Mouse (Mus musculus) thymus, postnatal 0 days (tissue): ENCODE measurements around the gene Fam228b. TPM values are rescaled to one million over a fixed set of nuclear protein-coding genes. Genes with fewer than 3 reads are reported as not detected.
"Not testable (repeated sequence)": the region's sequence is repeated elsewhere in the genome, so short reads cannot be mapped to it uniquely, and the experiment has no call there.

Experiments used
- DNase-seq: peaks from one replicate; pipeline ENCODE4 v3.0.0-alpha.2; 2015; ENCODE audit warnings: low spot score
- polyA plus RNA-seq: library from polyadenylated mRNA; unstranded; fragments of >200 nt; fragmentation: Nextera tagmentation; extraction: Ambion mirVana; gene quantifications from 2 replicates; pipeline ENCODE4 v1.2.1, GENCODE M21; 2015

Fam228b gene
- polyA plus RNA-seq, result 2.4 and 3.6 TPM in 2 replicates

DNA sequence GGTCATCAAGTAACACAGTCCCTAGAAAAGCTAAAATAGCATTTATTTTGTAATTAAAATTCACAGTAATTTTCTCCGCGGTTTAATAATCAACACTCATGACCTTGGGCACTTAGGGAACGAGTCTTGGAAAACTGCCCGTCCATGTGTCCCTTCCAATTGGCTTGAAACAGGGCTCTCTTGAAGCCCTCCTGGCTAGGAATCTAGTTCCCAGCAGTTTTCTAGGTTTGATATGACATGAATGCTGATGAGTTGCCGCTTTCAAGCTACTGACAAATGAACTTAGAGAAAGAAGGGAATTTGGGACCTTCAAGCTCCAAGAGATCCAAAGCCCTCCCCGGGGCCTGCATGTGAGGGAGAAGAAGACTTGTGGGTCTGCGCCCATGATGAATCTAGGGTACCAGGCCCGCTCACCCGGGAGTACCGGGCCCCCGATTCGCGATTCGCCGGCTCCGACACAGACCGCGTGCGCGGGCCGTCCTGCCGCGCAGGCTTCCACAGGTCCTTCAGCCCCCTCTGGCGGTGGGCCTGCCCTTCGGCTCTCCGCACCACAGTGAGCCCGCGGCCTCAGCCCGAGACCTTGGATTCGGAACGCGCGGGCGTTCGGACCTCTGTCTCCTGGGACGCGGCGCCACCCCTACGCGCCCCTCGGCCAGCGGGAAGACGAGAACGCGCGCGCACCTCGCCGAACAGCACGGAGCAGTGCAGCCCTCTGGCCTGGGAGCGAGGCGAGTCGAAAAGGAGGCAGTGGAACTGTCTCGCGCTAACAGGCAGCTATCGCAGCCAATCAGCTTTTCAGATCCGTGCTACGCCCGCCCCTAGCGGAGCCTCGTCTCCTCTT, at the start of gene Fam228b, which contains the start of gene Pfn4:
Fam228b (minus strand) TSS at position 776 of the 841 bp plus-strand sequence.
Pfn4 (plus strand) TSS at position 531 of the 841 bp plus-strand sequence.
- peak; percentile 93 for DNase-seq

GRCm38 (mm10) chr12:4817361-4818101, 48.5 kb upstream of the Fam228b start, which contains the start of gene Sf3b6:
Sf3b6 (plus strand) TSS chr12:4817544.
- peak; percentile 98 for DNase-seq

GRCm38 (mm10) chr12:4816680-4817360, 47.8 kb upstream of the Fam228b start:
- DNase-seq, result no peak

DNA sequence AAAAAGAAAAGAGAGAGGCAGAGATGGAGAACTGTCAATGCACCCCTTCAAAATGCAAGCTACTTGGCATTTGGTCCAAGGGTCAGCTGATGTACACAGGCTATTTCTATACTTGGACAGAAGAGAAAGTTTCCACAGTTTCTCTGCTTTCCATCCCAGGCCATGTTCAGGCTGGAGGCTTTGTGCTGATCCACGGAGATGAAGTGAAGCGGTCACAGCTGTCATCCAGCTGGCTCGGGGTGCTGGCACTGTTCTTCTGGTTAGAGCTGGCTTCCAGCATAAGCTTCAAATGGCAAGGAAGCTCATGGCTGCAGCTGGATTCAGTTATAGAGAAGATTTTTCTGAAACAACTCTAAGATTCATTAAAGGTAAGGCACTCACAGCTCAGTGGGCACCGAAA, 44.6 kb upstream of the Fam228b start:
- no peak for DNase-seq

DNA sequence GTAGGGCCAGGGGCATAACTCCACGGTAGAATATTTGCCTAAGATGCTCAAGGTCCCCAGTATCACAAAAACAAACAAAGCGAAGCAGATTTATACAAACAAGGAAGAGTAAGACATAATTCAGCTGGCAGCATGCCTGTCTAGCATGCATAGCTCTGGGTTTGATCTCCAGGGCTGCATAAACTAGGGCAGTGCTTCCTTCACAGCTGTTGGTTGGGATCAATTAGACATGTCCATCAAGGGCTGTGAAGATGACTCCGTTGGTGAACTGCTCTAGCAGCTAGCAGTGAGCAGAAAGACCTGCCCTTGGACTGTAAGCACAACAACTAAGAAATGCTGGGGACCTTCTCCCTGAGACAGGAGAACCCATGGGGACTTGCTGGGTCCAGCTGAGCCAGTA, 42.6 kb upstream of the Fam228b start:
- DNase-seq, result no peak

GRCm38 (mm10) chr12:4811036-4811435, 42.0 kb upstream of the Fam228b start:
- no peak for DNase-seq

DNA sequence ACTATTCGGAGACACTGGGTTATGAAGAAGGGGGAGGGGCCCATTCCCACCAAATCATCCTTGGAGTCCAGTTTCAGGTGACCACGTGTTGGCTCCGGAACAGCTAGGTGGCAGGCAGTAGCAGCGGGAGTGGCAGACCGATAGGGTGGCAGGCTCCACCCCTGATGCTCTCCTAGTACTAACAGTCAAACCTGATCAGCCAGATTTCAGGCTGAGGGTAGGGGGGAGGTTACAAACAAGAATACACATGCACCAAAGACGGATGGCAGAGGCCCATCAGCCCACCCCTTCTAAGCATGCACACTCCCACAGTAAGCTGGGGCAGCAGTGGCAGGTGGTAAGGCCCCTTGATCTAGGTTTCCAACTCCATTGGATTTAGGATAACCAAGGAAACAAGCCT, 28.4 kb upstream of the Fam228b start:
- DNase-seq, result not testable (repeated sequence)

GRCm38 (mm10) chr12:4793718-4794117, 24.7 kb upstream of the Fam228b start:
- no peak for DNase-seq

- DNase-seq, result not testable (repeated sequence)
Measured at GRCm38 (mm10) chr12:4788128-4788527, 19.1 kb upstream of the Fam228b start.

DNA sequence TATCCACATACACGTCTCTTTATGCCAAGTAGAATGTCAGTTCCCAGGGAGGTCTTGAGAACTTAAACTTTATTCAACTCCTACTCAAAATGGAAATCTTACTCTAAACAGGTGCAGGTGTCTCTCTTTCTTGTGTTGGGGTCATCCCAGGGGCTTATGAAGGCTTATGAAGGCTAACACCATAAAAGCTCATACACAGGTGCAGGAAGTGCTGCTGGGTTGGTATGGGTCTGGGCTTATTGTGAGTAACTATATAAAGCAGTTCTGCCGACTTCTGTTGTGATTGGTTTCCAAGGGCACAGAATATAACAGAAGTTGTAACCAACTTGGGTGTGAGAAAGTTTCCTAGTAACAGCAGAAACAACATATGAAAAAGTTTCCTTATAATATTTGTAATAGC, 15.4 kb upstream of the Fam228b start:
- peak; percentile 22 for DNase-seq

DNA sequence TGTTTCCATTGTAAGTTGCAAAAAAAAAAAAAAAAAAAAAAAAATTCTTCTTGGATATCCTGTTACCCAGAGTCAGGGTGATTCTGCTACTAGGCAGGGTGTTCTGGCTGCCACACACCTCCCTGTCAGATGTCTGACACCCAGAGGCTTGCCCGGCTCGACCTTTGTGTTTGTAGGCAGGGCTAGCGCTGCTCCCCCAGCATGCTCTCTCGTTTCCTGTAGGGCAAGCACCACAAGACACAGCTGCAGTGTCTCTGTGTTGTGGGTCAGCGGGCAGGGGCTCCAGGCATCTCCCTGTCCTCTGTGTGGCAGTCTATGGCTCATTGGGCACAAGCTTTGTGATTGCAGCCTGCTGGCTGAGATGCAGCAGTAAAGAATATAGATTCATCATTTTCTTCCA, 14.5 kb upstream of the Fam228b start:
- peak; percentile 46 for DNase-seq

GRCm38 (mm10) chr12:4781725-4782404, 12.8 kb upstream of the Fam228b start:
- not testable (repeated sequence) for DNase-seq

GRCm38 (mm10) chr12:4781270-4781669, 12.2 kb upstream of the Fam228b start:
- DNase-seq, result no peak

DNA sequence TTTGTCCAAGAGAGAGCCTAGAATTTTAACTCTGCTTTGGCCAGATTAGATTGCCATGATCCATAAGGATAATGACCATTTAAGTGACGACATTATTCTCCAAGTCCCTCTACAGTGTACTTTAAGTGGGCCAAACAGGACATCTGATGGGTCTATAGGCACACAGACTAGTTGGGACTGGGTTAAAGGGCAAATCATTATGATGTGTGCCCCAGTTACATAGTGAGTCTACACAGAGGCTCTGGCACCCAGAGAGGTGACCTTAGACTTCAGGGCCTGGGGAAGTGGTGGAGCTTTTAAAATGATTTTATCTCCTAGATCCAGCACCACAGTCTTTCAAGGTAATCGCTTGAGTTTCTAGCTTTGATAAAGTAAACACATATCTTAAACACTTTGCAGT, 11.2 kb upstream of the Fam228b start:
- DNase-seq, result no peak

GRCm38 (mm10) chr12:4777734-4778133, 8.7 kb upstream of the Fam228b start:
- no peak for DNase-seq

- DNase-seq, result no peak
Measured at GRCm38 (mm10) chr12:4775588-4775949, 6.5 kb upstream of the Fam228b start.

DNA sequence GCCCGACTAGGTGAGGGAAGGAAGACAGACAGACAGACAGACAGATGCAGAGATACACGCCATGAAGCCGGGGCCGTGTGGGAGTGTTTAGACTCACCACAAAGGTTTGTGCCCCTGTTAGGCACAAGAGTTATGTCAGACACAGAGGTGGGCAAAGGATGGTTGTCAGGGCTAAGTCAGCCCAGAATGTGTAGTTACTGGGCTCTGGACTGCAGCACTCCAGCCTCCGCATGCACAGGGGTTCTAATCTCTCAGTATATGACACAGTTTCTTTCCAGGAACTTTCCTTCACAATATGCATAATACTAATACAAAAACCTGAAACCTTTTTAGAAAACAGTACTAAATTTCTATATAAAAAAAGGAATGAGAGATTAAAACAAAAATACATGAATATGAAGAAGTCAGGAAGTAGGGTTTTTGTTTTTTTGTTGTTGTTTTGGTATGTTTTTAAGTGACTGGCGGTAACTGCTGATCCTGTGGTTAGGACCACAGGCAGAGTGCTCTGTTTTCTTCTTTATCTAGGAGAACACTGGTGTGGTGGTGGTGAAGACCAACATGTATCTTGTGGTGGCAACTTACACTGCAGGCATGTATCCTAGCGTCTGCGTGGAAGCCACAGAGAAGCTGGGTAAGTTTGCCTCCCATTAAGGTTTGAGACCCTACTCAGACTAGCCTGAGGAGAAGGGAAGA, 6.0 kb upstream of the Fam228b start:
- DNase-seq, result peak; percentile 17

GRCm38 (mm10) chr12:4769333-4769723, 261 bp upstream of the Fam228b start:
- DNase-seq, result no peak

- DNase-seq, result no peak
Measured at GRCm38 (mm10) chr12:4757060-4757459, 12.0 kb downstream of the Fam228b start.

- not testable (repeated sequence) for DNase-seq
Measured at GRCm38 (mm10) chr12:4754451-4754850, 14.6 kb downstream of the Fam228b start.

DNA sequence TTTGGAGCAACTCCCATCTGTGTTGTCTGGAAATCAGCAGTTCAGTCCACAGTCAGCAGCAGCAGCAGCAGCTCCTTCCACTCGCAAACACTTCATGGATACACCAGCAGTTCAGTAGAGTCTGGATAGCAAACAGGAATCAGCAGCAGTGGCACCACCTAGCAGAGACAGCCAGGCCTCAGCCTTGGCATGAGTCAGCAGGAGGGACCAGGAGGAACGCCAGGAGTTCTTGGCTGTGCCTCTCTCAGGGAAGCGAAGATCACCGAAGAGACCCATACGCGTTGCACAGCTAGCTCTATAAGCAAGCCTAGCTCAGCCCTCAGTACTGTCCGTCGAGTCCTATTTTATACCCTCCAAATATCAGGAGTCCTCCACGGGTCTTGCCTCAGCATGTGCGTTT, 24.6 kb downstream of the Fam228b start:
- no peak for DNase-seq
